Mouse (Mus musculus): ENCODE data around the gene Stxbp2. TPM values are rescaled to one million over a fixed set of nuclear protein-coding genes. Genes with fewer than 3 reads are reported as not detected.
A peak's percentile ranks its signal among the peaks of the same experiment; 100 is the strongest.

Gene Stxbp2
- polyA plus RNA-seq, 2 experiments: 29.1 to 61.6 TPM

DNA sequence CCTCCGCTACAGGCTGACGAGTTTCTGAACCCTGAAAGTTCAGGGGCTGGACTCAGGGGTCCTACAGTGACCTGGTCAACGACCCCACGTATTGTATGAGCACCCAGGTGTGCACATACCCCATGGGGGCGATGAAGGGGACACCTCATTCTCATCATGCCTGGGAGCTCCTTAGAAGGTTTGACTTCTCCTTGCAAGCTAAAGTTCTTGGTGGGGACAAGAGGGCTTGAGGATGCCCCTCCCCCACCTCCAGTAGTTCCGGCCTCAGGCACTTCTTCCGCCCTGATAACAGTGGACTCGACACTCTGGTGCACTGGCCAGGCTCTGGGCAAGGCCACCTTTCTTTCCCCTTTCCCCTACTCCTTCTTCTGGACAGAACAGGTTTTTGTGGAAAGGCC lies 722 bp downstream of the Stxbp2 start:
- Histone ChIP-seq H3K4me1 (ENCODE audit: control insufficient read depth, insufficient read depth, low read length) (no peaks in the 10 kb centered on the region), H3K4me3 (replicated peaks; ENCODE audit: low read length) (peak overlapping the region; percentile 46), H3K9ac (ENCODE audit: low read depth, low read length, severe bottlenecking) (peak overlapping the region; percentile 58), H3K27ac (replicated peaks; ENCODE audit: low read depth, low read length) (no peak overlapping the region), H3K27me3 (ENCODE audit: control insufficient read depth, insufficient read depth, low read length) (0 out of 2 replicates have a peak, but pooled peaks cover 6% of the 10 kb centered on the region), H3K4me2 (replicated peaks; ENCODE audit: low read depth, low read length, severe bottlenecking) (peak overlapping the region; percentile 72), H3K9me3 (ENCODE audit: control insufficient read depth, low read length) (no peaks in the 10 kb centered on the region), H3K36me3 (ENCODE audit: control insufficient read depth, insufficient read depth, low read length) (no peaks in the 10 kb centered on the region)
- TF ChIP-seq POLR2A (IDR thresholded peaks at IDR 0.05; ENCODE audit: borderline replicate concordance, extremely low read depth, insufficient read depth, insufficient read length): no peak
- WGBS: 26% methylated on average over 8 of the region's 8 CpGs
- DNase-seq (ENCODE audit: low spot score) (no peak), ATAC-seq (ENCODE audit: low FRiP score, low read depth) (no peak)

GRCm38 (mm10) chr8:3645804-3646203 lies 15.0 kb downstream of the Stxbp2 start:
- H3K27ac ChIP-seq (replicated peaks; ENCODE audit: low read depth, low read length): no peak overlapping the region
- DNase-seq (ENCODE audit: low spot score) (peak; percentile 33), ATAC-seq (ENCODE audit: low FRiP score, low read depth) (no peak)
- WGBS: 23% methylated on average over 5 of the region's 5 CpGs
- H3K4me1 ChIP-seq (ENCODE audit: control insufficient read depth, insufficient read depth, low read length): no peaks in the 10 kb centered on the region
- no peak overlapping the region for H3K9ac ChIP-seq (ENCODE audit: low read depth, low read length, severe bottlenecking)
- H3K4me3 ChIP-seq (replicated peaks; ENCODE audit: low read length): no peak overlapping the region
- no peak for TF ChIP-seq POLR2A (IDR thresholded peaks at IDR 0.05; ENCODE audit: borderline replicate concordance, extremely low read depth, insufficient read depth, insufficient read length)
- no peaks in the 10 kb centered on the region for H3K9me3 ChIP-seq (ENCODE audit: control insufficient read depth, low read length)
- no peak overlapping the region for H3K4me2 ChIP-seq (replicated peaks; ENCODE audit: low read depth, low read length, severe bottlenecking)
- H3K36me3 ChIP-seq (ENCODE audit: control insufficient read depth, insufficient read depth, low read length): no peaks in the 10 kb centered on the region
- no peaks in the 10 kb centered on the region for H3K27me3 ChIP-seq (ENCODE audit: control insufficient read depth, insufficient read depth, low read length)

GRCm38 (mm10) chr8:3646824-3647531 lies 16.2 kb downstream of the Stxbp2 start:
- no peak overlapping the region for H3K9ac ChIP-seq (ENCODE audit: low read depth, low read length, severe bottlenecking)

GRCm38 (mm10) chr8:3647561-3647960 lies 16.8 kb downstream of the Stxbp2 start:
- ATAC-seq (ENCODE audit: low FRiP score, low read depth): no peak
- H3K36me3 ChIP-seq (ENCODE audit: control insufficient read depth, insufficient read depth, low read length): no peaks in the 10 kb centered on the region
- DNase-seq (ENCODE audit: low spot score): no peak
- TF ChIP-seq POLR2A (IDR thresholded peaks at IDR 0.05; ENCODE audit: borderline replicate concordance, extremely low read depth, insufficient read depth, insufficient read length): no peak
- 64% methylated on average over 4 of the region's 4 CpGs for WGBS
- H3K27ac ChIP-seq (replicated peaks; ENCODE audit: low read depth, low read length): no peak overlapping the region
- no peaks in the 10 kb centered on the region for H3K4me1 ChIP-seq (ENCODE audit: control insufficient read depth, insufficient read depth, low read length)
- no peak overlapping the region for H3K9ac ChIP-seq (ENCODE audit: low read depth, low read length, severe bottlenecking)
- H3K4me3 ChIP-seq (replicated peaks; ENCODE audit: low read length): no peak overlapping the region
- H3K4me2 ChIP-seq (replicated peaks; ENCODE audit: low read depth, low read length, severe bottlenecking): no peak overlapping the region
- no peaks in the 10 kb centered on the region for H3K9me3 ChIP-seq (ENCODE audit: control insufficient read depth, low read length)
- H3K27me3 ChIP-seq (ENCODE audit: control insufficient read depth, insufficient read depth, low read length): no peaks in the 10 kb centered on the region

More at GRCm38 (mm10) chr8:3646824-3647531, 16.2 kb downstream of the Stxbp2 start:
- 84% methylated on average over 6 of the region's 6 CpGs for WGBS
- H3K27me3 ChIP-seq (ENCODE audit: control insufficient read depth, insufficient read depth, low read length): no peaks in the 10 kb centered on the region
- no peaks in the 10 kb centered on the region for H3K36me3 ChIP-seq (ENCODE audit: control insufficient read depth, insufficient read depth, low read length)
- no peak for ATAC-seq (ENCODE audit: low FRiP score, low read depth)
- H3K4me2 ChIP-seq (replicated peaks; ENCODE audit: low read depth, low read length, severe bottlenecking): no peak overlapping the region
- no peaks in the 10 kb centered on the region for H3K9me3 ChIP-seq (ENCODE audit: control insufficient read depth, low read length)
- H3K4me1 ChIP-seq (ENCODE audit: control insufficient read depth, insufficient read depth, low read length): no peaks in the 10 kb centered on the region
- no peak overlapping the region for H3K27ac ChIP-seq (replicated peaks; ENCODE audit: low read depth, low read length)
- H3K4me3 ChIP-seq (replicated peaks; ENCODE audit: low read length): no peak overlapping the region
- TF ChIP-seq POLR2A (IDR thresholded peaks at IDR 0.05; ENCODE audit: borderline replicate concordance, extremely low read depth, insufficient read depth, insufficient read length): no peak
- DNase-seq (ENCODE audit: low spot score): no peak

DNA sequence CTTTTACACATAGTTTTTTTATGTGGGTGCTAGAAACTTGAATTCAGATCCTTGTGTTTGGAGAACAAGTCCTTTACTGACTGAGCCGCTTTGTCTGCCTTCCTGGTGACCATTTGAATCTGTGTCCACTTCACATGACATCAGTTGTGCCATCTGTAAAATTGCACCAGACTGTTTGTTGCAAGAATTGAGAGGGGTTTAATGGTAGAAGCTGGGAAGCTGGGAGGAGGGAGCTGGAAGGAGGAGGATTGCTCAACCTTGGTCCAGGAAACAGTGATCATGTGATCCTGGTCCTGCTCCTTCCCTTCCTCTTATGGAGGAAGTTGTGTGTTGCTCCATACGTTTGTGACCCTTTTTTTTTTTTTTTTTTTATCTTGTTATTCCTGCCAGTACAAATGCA lies 17.5 kb downstream of the Stxbp2 start:
- no peak for TF ChIP-seq POLR2A (IDR thresholded peaks at IDR 0.05; ENCODE audit: borderline replicate concordance, extremely low read depth, insufficient read depth, insufficient read length)
- Histone ChIP-seq H3K4me2 (replicated peaks; ENCODE audit: low read depth, low read length, severe bottlenecking) (no peak overlapping the region), H3K4me1 (ENCODE audit: control insufficient read depth, insufficient read depth, low read length) (no peaks in the 10 kb centered on the region), H3K27me3 (ENCODE audit: control insufficient read depth, insufficient read depth, low read length) (no peaks in the 10 kb centered on the region), H3K9ac (ENCODE audit: low read depth, low read length, severe bottlenecking) (no peak overlapping the region), H3K27ac (replicated peaks; ENCODE audit: low read depth, low read length) (no peak overlapping the region), H3K36me3 (ENCODE audit: control insufficient read depth, insufficient read depth, low read length) (no peaks in the 10 kb centered on the region), H3K9me3 (ENCODE audit: control insufficient read depth, low read length) (no peaks in the 10 kb centered on the region), H3K4me3 (replicated peaks; ENCODE audit: low read length) (no peak overlapping the region)
- ATAC-seq (ENCODE audit: low FRiP score, low read depth) (no peak), DNase-seq (ENCODE audit: low spot score) (no peak)
- WGBS: 71% methylated on average over 2 of the region's 2 CpGs
